Mouse (Mus musculus): Measurements from ENCODE around the gene Nipa1. TPM values are rescaled to one million over a fixed set of nuclear protein-coding genes. Genes with fewer than 3 reads are reported as not detected.

The Nipa1 gene
- polyA plus RNA-seq, 1 experiment = 1.5 TPM

DNA sequence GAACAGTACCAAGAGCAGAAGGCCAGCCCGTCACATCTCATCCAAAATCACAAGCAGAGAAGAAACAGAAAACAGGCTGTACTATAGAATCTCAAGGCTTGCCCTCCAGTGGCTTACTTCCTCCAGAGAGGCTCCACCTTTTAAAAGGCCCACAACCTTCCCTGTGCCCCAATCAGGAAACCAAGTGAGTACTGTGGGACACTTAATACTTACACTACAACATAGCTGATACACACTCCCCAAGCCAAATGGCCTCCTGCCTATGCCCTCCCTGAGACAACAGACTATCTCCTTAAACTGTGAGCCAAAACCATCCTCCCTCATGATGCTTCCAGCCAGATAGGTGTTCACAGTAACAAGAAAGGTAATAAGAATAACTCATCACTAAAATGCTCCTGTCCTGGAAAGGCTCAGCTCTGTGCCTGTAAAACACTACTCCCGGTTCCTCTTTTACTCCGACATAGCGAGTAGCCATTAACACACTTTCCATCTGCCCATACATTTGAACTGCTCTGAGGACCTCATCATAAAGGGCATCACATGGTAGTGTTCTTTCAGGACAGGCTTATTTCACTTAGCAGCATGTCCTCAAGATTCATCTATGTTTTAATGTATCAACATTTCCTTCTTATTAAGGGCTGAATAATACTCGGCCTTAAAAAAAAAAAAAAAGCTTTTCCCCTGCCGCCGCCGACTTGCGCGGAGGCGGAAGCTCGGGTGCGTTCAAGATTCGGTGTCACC, 6.3 kb downstream of the Nipa1 start:
- 96% methylated on average over 14 of the region's 14 CpGs for WGBS
- DNase-seq (ENCODE audit: low read depth, low spot score) = no peak

DNA sequence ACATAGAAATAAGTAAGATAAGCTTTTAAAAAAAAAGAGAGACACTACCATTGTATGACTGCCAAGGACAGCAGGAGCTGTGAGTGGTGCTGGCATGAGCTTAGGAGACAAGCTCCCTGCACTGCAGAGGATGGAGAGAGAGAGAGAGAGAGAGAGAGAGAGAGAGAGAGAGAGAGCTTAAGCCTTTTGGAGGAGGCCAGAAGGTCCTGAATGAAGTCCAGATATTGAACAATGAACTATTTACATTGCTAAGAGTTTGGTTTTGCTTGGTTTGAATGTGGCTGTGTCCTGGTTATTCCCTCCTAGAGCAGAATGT, 8.8 kb downstream of the Nipa1 start:
- no peak for DNase-seq (ENCODE audit: low read depth, low spot score)

DNA sequence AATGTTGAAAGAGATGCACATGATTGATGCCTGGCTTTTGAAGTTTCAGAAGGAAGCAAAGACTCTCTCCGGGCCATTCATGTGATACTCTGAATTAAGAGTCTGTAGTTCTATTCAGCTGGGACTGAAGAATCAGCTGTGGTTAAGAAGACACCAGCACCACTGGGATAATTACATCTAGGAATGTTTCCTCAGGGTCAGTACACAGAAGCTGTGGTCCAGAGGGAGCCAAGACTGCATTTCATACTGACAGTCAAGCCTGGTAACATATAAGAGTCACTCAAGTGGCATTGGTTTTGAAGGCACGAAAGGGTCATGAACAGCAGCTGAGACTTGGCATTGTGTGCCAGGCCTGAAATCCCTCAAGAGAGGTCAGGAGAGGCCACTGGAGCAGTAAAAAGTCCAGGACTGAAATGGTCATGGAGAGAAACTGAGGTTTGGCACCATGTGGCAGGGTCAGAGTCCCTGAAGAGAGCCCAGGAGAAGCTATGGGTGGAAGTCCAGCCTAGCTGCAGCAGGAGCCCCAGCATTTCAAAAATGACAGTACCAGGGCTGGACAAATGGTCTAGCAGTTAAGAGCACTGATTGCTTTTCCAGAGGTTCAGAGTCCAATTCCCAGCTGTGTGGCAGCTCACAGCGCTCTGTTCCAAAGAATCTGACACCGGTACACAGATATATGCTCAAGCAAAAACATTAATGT, 9.3 kb downstream of the Nipa1 start:
- WGBS = 58% methylated on average over 4 of the region's 4 CpGs
- DNase-seq (ENCODE audit: low read depth, low spot score) = no peak

DNA sequence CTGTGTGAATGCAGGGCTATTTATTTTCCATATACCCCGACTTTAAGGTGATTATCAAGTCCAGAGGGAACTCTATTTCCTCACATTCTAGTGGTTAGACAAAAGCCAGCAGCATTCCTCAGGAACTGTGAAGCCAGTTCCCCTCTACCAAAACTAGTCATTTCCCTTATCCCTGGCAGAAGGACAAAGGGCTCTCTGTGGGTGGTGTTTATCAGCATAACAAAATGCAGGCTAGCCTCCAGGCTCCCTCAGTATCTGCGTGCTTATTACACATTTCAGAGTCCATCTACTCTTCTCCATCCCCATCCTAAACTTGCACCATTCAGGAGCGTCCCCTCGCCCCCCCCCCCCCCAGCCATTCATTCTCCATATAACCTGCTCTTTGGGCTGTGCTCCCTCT, 20.8 kb downstream of the Nipa1 start:
- no peak for DNase-seq (ENCODE audit: low read depth, low spot score)
- WGBS = 51% methylated on average over 4 of the region's 4 CpGs

DNA sequence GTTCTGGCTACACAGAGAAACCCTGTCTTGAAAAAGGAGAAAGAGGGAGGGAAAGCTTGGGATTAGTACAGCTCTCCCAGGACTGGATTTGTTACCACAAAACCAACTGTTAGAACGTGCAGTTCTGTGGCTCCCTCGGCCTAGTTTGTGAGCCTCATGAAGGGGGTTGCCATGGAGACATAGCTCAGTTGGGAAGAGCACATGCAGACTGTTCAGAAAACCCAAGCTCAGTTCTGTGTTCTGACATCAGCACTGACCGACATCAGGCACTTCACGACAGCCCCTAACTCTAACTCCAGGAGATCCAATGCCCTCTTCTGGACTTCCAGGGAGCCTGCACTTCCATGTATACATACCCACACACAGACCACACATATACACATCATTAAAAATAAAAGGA, 24.7 kb downstream of the Nipa1 start:
- 77% methylated on average over 4 of the region's 4 CpGs for WGBS
- DNase-seq (ENCODE audit: low read depth, low spot score) = no peak

DNA sequence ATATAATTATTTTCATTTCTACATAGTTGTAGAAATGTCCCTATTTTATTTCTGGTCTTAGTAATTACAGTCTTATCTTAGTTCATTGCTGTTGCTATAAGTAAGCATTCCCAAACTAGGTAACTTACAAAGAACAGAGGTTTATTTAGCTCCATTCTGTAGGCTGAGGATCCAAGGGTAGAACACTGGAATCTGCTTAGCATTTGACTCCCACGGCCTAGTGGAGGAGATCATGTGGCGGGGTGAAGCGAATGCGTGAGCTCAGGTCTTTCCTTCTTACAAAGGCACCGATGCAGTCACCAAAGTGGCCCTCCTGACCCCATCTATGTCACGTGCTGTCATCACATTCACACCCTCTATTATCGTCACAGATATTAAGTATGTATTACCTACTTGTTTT, 27.9 kb downstream of the Nipa1 start:
- no peak for DNase-seq (ENCODE audit: low read depth, low spot score)
- 95% methylated on average over 7 of the region's 7 CpGs for WGBS

DNA sequence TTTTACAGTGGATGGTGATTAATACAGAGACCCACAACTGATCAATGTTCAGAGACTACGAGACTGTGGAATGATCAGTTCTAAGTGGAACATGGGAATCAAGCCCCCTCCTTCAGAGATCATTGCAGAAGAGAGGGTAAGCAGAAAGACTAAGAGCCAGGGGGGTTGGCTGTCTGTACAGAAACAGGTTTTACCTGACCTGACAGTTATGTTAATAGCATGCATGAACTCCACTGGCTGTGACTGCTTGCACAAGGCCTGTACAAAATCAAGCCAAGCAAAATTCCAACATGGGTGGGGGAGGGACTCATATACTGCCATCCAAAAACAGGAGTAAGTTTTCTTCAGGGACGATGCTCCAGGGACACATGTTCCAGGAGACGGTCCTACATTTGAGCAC, 28.6 kb downstream of the Nipa1 start:
- 95% methylated on average over 3 of the region's 3 CpGs for WGBS

DNA sequence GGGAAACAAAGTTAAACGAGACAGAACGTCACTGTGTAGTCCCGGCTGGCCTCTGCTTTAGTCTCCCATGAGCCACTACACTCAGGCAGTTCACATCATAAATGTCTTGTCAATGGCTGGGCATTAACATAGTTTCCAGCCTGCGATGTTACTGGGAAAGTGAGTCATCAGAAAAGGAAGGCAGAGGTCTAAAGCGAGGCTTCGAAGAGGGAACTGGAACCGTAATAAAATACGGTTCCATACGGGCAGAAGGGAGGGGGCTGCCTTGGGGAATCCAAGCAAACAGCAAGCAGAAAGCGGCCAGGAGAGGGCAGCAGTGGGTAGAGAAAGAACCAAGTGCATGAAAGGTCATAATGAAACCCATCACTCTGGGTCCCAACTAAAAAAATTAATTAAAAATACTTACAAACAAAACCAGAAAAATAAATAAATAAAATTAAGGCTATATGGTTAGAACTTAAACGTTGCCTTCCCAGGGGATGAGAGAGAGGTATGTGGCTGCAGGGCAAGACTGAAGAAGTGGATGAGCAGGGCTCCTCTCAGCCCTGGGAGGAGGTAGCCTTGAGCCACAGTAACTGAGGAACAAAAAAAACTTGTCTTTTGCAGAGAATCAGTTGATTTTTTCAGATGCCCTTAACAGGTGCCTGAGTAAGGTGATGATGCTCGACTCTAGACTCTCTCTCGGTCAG, 33.1 kb downstream of the Nipa1 start:
- no peak for DNase-seq (ENCODE audit: low read depth, low spot score)

More for the DNA sequence above, 28.6 kb downstream of the Nipa1 start:
- DNase-seq (ENCODE audit: low read depth, low spot score) = no peak

DNA sequence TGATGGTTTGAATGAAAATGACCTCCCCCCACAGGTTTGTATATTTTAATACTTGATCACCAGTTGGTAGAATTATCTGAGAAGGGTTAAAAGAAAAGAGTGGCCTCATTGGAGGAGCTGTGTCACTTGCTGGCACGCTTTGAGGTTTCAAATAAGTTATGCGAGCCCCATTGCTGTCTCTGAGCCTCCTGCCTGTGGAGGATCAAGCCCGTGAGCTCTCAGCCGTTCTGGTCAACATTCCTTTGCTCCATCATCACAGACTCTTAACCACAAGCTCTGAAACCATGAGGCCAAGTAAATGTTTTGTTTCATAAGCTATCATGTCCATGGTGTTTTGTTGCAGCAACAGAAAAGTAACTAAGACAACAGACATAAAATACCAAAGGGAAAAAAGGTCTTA, 35.0 kb downstream of the Nipa1 start:
- no peak for DNase-seq (ENCODE audit: low read depth, low spot score)
- WGBS = 79% methylated on average over 4 of the region's 4 CpGs

More for the DNA sequence above, 33.1 kb downstream of the Nipa1 start:
- 26% methylated on average over 13 of the region's 13 CpGs for WGBS

DNA sequence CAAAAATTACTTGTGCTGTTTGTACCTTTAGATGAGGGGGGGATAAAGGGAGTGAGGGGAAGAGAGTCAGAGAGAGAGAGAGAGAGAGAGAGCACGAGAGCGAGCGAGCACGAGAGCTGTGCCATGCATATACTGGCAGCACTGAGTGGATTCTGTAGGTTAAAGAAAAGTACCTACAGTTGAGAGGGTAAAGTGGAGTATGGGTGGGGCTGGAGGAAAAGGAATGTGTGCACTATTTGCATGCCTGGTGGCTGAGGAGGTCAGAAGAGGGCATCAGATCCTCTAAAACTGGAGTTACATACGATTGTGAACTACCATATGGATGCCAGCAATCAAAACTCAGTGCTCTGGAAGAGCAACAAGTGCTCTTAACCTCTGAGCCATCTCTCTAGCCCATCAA, 36.6 kb downstream of the Nipa1 start:
- WGBS = 87% methylated on average over 5 of the region's 5 CpGs
- no peak for DNase-seq (ENCODE audit: low read depth, low spot score)

DNA sequence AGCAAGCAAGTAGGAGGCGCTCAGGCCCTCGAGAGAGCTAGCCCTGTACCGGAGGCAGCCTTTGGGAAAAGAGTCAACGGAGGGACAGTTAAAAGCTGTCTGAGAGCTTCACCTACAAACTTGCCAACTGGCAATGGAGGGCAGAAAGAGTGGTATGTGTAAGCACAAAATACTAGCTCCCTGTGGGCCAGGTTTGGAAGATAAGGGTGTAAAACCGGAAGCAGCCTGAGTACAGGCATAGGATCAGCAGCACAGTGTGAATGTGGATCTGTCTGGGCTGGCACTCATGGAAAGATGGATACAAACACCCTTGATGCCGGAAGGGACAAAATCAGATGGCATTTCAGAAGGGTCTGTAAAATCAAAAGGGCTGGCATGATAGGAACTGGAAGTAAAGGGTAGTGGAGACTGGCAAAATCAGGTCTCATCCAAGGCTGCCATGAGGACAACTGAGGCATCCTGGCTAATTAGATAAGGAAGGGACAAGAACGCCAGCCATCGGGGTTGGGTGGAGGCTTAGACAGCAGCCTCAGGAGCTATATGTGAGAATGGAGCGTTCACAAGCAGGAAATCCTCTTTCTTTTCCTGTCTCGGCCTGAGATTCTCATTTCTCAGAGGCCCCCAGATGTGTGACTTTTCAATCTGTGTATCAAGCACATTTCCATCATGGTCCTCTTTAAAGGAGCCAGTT, 37.6 kb downstream of the Nipa1 start:
- 91% methylated on average over 10 of the region's 10 CpGs for WGBS
- DNase-seq (ENCODE audit: low read depth, low spot score) = no peak

DNA sequence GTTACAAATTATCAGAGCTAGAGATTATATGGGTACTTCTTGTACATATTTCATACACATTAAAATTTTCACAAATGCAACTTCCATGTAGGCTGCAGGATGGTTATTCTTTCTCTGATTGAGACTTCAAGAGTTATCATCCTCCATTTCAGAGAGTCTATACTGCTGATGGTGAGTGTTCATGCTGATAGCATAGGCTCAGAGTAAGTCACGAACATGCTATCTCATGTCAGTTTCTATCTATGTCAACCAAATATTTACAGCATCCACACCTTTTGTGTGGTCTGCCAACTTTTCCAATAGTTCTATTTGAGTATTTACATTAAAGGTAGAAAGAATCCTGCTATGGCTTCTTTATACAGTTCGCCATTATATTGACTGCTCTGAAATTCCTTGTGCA, 38.2 kb downstream of the Nipa1 start:
- no peak for DNase-seq (ENCODE audit: low read depth, low spot score)
- WGBS = 95% methylated on average over 2 of the region's 2 CpGs

DNA sequence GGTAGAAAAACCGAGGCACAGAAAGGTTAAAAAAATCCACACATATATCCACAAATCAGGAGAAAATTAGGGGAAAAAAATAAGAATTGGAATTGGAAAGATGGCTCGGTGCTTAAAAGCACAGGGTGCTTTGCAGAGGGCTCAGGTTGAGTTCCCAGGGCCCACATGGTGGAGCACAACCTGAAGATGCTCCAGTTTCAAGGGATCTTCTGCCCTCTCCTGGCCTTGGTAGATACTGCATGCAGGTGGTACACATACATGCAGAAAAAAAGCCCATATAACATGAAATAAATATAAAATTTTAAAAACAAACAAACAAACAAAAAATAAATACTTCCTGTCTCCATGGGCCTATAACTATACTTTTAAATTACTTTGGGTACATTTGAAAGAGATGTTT, 45.3 kb downstream of the Nipa1 start:
- DNase-seq (ENCODE audit: low read depth, low spot score) = no peak
- WGBS = 91% methylated on average over 2 of the region's 2 CpGs

DNA sequence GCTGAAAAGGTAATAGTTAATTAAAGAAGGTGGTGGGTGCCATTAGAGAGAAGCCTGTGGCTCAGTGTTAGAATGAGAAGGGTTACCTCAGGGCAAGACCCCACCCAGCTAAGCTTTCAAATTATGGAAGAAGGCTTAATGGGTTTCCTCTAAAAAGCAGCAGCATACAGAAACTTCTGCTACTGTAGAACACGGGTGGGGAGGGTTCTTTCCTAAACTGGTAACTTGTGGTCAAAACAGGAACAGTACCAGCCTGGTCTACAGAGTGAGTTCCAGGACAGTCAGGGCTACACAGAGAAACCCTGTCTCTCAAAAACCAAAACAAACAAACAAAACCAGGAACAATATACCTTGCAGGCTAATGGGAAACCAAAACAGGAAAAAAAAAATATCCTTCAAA, 50.3 kb downstream of the Nipa1 start:
- no peak for DNase-seq (ENCODE audit: low read depth, low spot score)
- 76% methylated on average over 1 of the region's 1 CpGs for WGBS

DNA sequence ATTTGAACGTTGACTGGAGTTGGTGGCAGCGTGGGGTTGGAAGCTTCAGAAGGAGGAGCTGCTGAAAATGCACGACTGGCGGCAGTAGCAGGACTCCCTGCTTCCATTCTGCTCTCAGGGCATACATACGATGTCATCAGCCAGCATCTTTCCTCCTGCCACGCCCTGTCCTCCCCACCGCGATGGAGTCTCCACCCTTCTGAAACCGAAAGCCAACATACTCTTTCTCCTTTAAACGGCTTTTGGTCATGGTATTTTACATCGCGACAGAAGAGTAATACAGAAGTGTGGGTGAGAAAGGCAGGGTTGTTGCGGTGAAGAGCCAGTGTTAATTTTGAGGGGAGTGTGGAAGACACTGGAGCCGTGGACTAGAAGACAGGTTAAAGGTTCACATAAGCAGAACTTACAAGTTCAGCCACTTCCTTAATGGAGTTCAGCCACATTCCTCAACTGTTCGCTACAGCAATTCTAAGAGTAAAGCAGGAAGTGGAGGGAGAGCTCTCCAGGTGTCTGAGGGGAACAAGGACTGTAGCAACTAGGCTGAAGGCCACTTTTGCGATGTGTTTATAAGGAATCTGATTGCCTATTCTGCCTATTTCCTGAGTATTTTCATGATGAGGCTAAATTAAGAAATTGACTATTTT, 51.4 kb downstream of the Nipa1 start:
- peak; percentile 65 for DNase-seq (ENCODE audit: low read depth, low spot score)
- whole genome bisulfite sequencing = 5% methylated on average over 16 of the region's 16 CpGs

DNA sequence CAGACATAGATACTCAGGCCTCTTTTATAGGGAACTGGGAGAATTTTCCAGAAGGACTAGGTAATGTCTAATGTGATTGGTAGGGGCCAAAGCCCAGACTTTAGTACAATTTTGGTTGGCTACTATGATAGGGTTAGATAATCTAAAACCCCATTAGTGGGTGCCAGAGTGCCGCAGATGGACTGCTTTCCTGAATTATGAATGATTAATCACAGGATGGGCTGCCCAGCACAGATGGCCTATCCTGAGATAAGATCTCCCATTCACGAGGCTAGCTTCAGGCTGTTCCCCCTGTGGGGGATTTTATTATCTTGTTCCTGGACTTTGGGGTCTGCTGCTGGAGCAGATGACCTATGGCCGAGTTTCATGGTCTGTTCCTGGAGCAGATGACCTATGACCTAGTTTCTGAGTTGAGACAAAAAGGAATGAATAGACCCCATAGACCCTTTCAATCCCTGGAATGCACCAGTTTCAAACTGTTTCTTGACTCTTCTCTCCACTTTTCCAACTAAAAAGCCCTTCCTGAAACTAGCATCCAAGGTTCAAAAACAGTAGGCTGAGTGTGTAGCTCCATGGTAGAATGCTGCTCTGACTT, 52.8 kb downstream of the Nipa1 start:
- WGBS = 56% methylated on average over 3 of the region's 3 CpGs
- DNase-seq (ENCODE audit: low read depth, low spot score) = no peak

DNA sequence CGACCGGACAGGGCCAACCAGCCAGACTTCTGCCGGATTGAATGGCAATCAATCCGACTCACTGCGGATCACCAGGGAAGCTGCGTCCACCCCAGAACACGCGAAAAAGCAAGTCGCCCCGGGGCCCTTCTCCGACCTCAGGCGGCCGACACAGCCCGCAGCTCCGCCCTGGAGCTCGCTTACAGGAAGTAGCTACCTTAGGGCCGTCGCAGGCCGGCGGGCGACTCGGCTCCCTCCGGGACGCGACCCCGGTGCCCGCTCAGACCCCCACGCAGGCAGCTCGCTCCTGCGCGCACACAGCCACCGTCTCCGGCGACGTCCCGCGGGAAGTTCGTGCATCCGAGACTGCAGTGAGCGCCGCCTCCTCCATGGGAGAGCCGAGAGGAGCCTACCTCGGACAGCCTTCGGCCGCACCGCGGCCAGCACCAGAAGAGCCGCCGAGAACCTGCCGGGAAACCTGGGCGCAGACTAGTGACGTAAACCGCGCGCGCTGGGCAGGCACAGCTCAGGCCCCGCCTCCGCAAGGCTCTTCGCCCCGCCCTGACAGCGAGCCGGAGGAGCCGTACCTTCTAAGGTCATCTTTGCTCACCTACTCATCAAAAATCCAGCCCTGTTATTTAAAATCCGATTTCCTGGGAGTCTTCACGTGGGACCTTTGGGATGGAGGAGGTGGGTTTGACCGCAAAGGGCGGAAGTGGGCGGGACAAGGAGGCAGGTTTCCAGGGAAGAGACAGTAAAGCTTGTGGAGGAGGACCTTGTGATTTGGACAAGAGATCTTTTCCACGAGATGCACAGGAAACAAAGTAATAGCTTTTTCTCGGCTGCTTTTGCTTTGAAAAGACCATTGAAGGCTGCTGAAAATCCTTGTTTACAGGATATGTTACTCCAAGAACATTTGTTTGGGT, 57.5 kb downstream of the Nipa1 start, which contains the start of gene Nipa2:
Gene Nipa2, minus strand, starts transcription at position 473 of the 905 bp plus-strand sequence.
- under 1% methylated on average over 70 of the region's 70 CpGs for WGBS
- peak; percentile 79 for DNase-seq (ENCODE audit: low read depth, low spot score)

DNA sequence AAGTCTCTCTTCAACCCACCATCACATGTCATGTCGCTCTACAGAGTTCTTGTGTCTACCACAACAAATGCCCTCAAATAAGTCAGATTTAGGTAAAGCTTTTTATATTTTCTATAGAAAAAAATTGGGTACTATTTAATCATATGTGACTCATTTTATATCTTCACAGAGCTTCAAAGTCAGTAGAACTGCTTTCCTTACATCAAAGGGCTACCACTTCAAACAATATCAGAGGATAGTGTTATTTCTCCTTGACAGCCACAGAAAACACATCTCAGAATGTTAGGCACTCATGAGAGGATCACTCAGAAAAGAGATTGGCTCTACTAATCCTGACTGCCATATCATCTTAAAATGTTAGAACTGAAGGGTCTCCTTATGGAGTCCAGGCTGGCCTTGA, 59.2 kb downstream of the Nipa1 start:
- no peak for DNase-seq (ENCODE audit: low read depth, low spot score)
- 100% methylated on average over 1 of the region's 1 CpGs for WGBS

DNA sequence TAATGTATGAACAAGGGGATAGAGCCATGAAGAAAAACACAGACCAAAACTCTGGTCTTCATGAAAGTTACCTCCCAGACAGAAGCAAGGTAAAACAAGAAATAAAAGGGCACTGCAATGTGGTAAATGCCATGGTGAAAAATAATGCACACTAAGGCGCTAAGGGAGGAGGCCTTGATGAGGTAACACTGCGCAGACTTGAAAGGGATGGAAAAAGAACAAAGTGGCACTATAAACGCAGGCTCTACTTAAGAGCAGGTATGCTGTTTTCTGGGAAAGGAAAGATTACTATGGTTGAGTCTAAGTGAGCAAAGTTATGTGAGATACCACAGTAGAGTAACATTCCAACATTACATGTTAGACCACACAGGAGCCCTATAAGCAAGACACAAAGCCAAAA, 60.0 kb downstream of the Nipa1 start:
- WGBS = 94% methylated on average over 3 of the region's 3 CpGs
- DNase-seq (ENCODE audit: low read depth, low spot score) = no peak
